Mouse (Mus musculus) adrenal gland, adult 2 months (tissue): ENCODE data around the gene Utp14a. TPM values are rescaled to one million over a fixed set of nuclear protein-coding genes. Genes with fewer than 3 reads are reported as not detected.

Source experiments
- DNase-seq: peaks from one replicate; pipeline ENCODE4 v3.0.0; 2021
- polyA plus RNA-seq: library from polyadenylated mRNA; depleted of rRNA; stranded (reverse); fragments of >200 nt; gene quantifications from 2 replicates; pipeline ENCODE4 v1.2.3, GENCODE M21; 2012; rRNA removed
- total RNA-seq, 2 experiments: library from RNA; stranded (reverse); gene quantifications; 2 replicates each; pipeline ENCODE4 v1.2.3; 2021

The Utp14a gene
- total and polyA plus RNA-seq, 3 experiments: 0.48 to 19.5 (median 12.5) TPM

DNA sequence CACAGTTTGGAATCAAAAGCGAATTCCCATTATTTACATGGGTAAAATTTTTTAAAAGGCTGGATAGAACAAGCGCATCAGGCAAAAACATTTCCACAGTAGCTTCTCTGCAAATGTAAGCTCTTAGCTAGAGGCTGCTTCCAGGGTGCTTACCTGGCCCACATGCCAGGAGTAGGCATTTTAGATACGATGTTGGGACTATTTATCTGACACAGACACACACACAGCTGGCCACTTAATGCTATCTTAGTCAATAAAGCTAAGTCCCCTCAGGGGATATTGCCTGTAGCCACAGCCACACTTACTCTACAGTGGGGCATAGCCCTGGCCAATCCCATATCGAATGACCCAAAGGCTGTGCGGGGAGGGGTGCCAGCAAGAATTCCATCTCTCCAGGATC is 55.1 kb downstream of the Utp14a start:
- DNase-seq: no peak

GRCm38 (mm10) chrX:48314530-48315079 is 57.9 kb downstream of the Utp14a start:
- peak; percentile 93 for DNase-seq

DNA sequence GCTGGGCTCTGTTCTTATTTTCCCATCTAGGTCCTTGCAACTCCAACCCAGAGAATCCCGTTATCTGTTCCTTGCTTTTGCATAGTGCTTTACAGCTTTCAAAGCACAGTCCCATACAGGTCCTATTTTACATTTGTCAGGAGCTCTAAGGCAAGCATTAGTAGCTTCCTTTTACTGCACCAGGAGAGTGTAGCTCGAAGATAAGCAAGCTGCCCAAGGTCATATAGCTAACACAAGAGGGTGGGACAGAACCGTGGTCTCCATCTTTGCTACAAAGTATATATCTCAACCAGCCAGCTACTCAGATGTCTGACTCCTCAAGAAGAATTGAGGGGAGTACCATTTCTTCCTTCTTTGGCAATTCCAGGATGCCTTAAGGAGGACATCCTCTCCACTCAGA is 60.8 kb downstream of the Utp14a start:
- DNase-seq: no peak

DNA sequence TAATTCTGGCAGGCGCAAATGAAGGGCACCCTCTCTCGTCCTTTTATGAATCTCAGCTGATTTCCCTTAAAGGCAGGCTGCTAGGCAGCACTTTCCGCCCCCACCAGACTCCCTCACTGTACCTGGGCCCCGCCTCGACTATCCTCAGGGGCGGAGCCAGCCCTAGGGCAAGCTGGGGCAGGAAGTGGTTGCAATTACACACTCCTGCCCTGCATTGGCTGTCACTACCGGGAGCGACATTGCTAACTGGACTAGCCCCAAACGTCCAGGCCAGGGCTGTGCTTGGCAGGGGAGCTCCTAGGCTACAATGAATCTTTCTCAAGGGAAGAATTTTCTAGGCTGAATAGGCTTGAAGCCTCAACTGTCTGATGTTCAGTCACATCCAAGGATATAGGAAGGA is 61.5 kb downstream of the Utp14a start:
- DNase-seq: peak; percentile 13

Other genes with a start within 250 kb of the Utp14a start
- gene Apln, start 222.0 kb upstream of the Utp14a start, total RNA-seq: 1 to 10 TPM; 1.6 to 5.0 TPM
- gene Apln, start 222.0 kb upstream of the Utp14a start, polyA plus RNA-seq: 3.1 and 8.3 TPM in 2 replicates
- 1 to 10 TPM; 1.4 to 1.6 TPM for gene Xpnpep2, start 148.1 kb upstream of the Utp14a start, total RNA-seq
- 0.59 and 1.1 TPM in 2 replicates for gene Xpnpep2, start 148.1 kb upstream of the Utp14a start, polyA plus RNA-seq
- gene Sash3, start 110.4 kb upstream of the Utp14a start, total RNA-seq: 1 to 10 TPM; 1.2 to 1.6 TPM
- gene Sash3, start 110.4 kb upstream of the Utp14a start, polyA plus RNA-seq: 1.3 and 1.4 TPM in 2 replicates
- gene Zdhhc9, start 48.0 kb upstream of the Utp14a start, total RNA-seq: 10 to 100 TPM; 17.7 to 22.3 TPM
- 10.3 and 10.9 TPM in 2 replicates for gene Zdhhc9, start 48.0 kb upstream of the Utp14a start, polyA plus RNA-seq
- 10 to 100 TPM in 1 of 2 experiments, 1 to 10 TPM in 1; 9.4 to 11.5 TPM for gene Bcorl1, start 84.5 kb downstream of the Utp14a start, total RNA-seq
- 3.6 and 5.2 TPM in 2 replicates for gene Bcorl1, start 84.5 kb downstream of the Utp14a start, polyA plus RNA-seq
- 10 to 100 TPM in 1 of 2 experiments, 1 to 10 TPM in 1; 8.2 to 19.1 TPM for gene Elf4, start 206.3 kb downstream of the Utp14a start, total RNA-seq
- 8.1 and 13.5 TPM in 2 replicates for gene Elf4, start 206.3 kb downstream of the Utp14a start, polyA plus RNA-seq